ENCODE assay signal across 19 mouse cellular contexts in genomic region chr1:67001367-67001766, GRCm38 (mm10). TPM values are rescaled to one million over a fixed set of nuclear protein-coding genes. Genes with fewer than 3 reads are reported as not detected.
DNase-seq lines count a peak whose midpoint lies in the region; ATAC-seq lines count a peak whose summit lies in the region.
"Had no signal": no experiment of that assay in that cellular context is flagged by ENCODE, and none has a peak within 500 bp of the region (broad histone marks: within the 10 kb centered on the region; RNA-seq: fewer than 3 reads in every experiment).

No protein-coding gene starts in this region.

- H3K4me3 ChIP-seq in intestine, embryonic 16.5 days (ENCODE audit: low read length): no peak overlapping the region
- no peak overlapping the region for H3K4me3 ChIP-seq in intestine, embryonic 15.5 days (replicated peaks)
- no peak overlapping the region for H3K4me3 ChIP-seq in embryonic facial prominence, embryonic 10.5 days
- no peak overlapping the region for H3K4me3 ChIP-seq in forebrain, embryonic 11.5 days (ENCODE audit: low read depth, low read length)
- H3K4me3 ChIP-seq: embryonic facial prominence, embryonic 13.5 days; forebrain, embryonic 13.5 days; gastrocnemius, adult 2 months; heart, embryonic 10.5 days; hindbrain, embryonic 15.5 days had no signal

- no peak overlapping the region for H3K4me2 ChIP-seq in intestine, embryonic 16.5 days (ENCODE audit: low read depth, low read length)
- no peak overlapping the region for H3K4me2 ChIP-seq in intestine, embryonic 15.5 days (replicated peaks)
- no peak overlapping the region for H3K4me2 ChIP-seq in forebrain, embryonic 11.5 days (ENCODE audit: low read depth, low read length, severe bottlenecking)
- H3K4me2 ChIP-seq: embryonic facial prominence, embryonic 13.5 days; forebrain, embryonic 13.5 days; hindbrain, embryonic 15.5 days had no signal

- peaks cover 4% of the 10 kb centered on the region; the same call in 1 of the 2 replicates for H3K36me3 ChIP-seq in intestine, embryonic 16.5 days (ENCODE audit: control insufficient read depth, insufficient read depth, low read length)
- peaks cover 4% of the 10 kb centered on the region; the same call in 1 of the 2 replicates for H3K36me3 ChIP-seq in intestine, embryonic 15.5 days
- H3K36me3 ChIP-seq in embryonic facial prominence, embryonic 10.5 days (replicated peaks): peaks cover 55% of the 10 kb centered on the region
- peaks cover 6% of the 10 kb centered on the region; the same call in 1 of the 2 replicates for H3K36me3 ChIP-seq in forebrain, embryonic 11.5 days (ENCODE audit: control insufficient read depth, insufficient read depth, low read length)

- H3K27me3 ChIP-seq in intestine, embryonic 16.5 days (replicated peaks; ENCODE audit: control insufficient read depth, insufficient read depth, low read length): no peaks in the 10 kb centered on the region
- H3K27me3 ChIP-seq in intestine, embryonic 15.5 days (replicated peaks): no peaks in the 10 kb centered on the region
- H3K27me3 ChIP-seq in embryonic facial prominence, embryonic 10.5 days (replicated peaks; ENCODE audit: low read depth, poor library complexity, severe bottlenecking): no peaks in the 10 kb centered on the region
- H3K27me3 ChIP-seq in forebrain, embryonic 11.5 days (ENCODE audit: control insufficient read depth, insufficient read depth, low read length): no peaks in the 10 kb centered on the region
- H3K27me3 ChIP-seq: embryonic facial prominence, embryonic 13.5 days; forebrain, embryonic 13.5 days; hindbrain, embryonic 15.5 days had no signal

- H3K9me3 ChIP-seq in intestine, embryonic 16.5 days (ENCODE audit: control insufficient read depth, low read length): no peaks in the 10 kb centered on the region
- H3K9me3 ChIP-seq in intestine, embryonic 15.5 days: no peaks in the 10 kb centered on the region
- H3K9me3 ChIP-seq in embryonic facial prominence, embryonic 10.5 days: no peaks in the 10 kb centered on the region
- no peaks in the 10 kb centered on the region for H3K9me3 ChIP-seq in forebrain, embryonic 11.5 days (ENCODE audit: control insufficient read depth, low read length)
- H3K9me3 ChIP-seq: embryonic facial prominence, embryonic 13.5 days; forebrain, embryonic 13.5 days; heart, embryonic 10.5 days; hindbrain, embryonic 15.5 days had no signal

- 74% methylated on average over 1 of the region's 1 CpGs for WGBS in intestine, embryonic 16.5 days
- WGBS in intestine, embryonic 15.5 days: 55% methylated on average over 1 of the region's 1 CpGs
- WGBS in embryonic facial prominence, embryonic 10.5 days: 84% methylated on average over 1 of the region's 1 CpGs
- WGBS in forebrain, embryonic 11.5 days: 89% methylated on average over 1 of the region's 1 CpGs

- H3K4me1 ChIP-seq in intestine, embryonic 16.5 days (ENCODE audit: control insufficient read depth, insufficient read depth, low read length): peaks cover 13% of the 10 kb centered on the region
- no peaks in the 10 kb centered on the region; the same call in none of the 2 replicates for H3K4me1 ChIP-seq in intestine, embryonic 15.5 days (replicated peaks)
- H3K4me1 ChIP-seq in embryonic facial prominence, embryonic 10.5 days: no peaks in the 10 kb centered on the region
- H3K4me1 ChIP-seq in forebrain, embryonic 11.5 days (replicated peaks; ENCODE audit: control insufficient read depth, insufficient read depth, low read length): no peaks in the 10 kb centered on the region
- H3K4me1 ChIP-seq: embryonic facial prominence, embryonic 13.5 days; forebrain, embryonic 13.5 days had no signal

- H3K9ac ChIP-seq in intestine, embryonic 16.5 days (ENCODE audit: low read depth, low read length): no peak overlapping the region
- H3K9ac ChIP-seq in intestine, embryonic 15.5 days: no peak overlapping the region
- no peak overlapping the region for H3K9ac ChIP-seq in forebrain, embryonic 11.5 days (ENCODE audit: low read length)
- H3K9ac ChIP-seq: embryonic facial prominence, embryonic 13.5 days; forebrain, embryonic 13.5 days; hindbrain, embryonic 15.5 days had no signal

- H3K27ac ChIP-seq in intestine, embryonic 16.5 days (ENCODE audit: low read length): 0 out of 2 replicates have a peak overlapping the region, but pooled peaks have one; percentile 12
- H3K27ac ChIP-seq in intestine, embryonic 15.5 days: no peak overlapping the region
- no peak overlapping the region for H3K27ac ChIP-seq in embryonic facial prominence, embryonic 10.5 days (replicated peaks)
- no peak overlapping the region for H3K27ac ChIP-seq in forebrain, embryonic 11.5 days (ENCODE audit: low read depth, low read length)
- H3K27ac ChIP-seq: embryonic facial prominence, embryonic 13.5 days; forebrain, embryonic 13.5 days; gastrocnemius, adult 2 months; hindbrain, embryonic 15.5 days had no signal

- peak; percentile 58 for DNase-seq in A20 (ENCODE audit: low read depth, low spot score)
- no peak for DNase-seq in heart, adult 18-20 months
- no peak for DNase-seq in embryonic facial prominence, embryonic 10.5 days (ENCODE audit: low spot score)
- no peak for DNase-seq in forebrain, embryonic 11.5 days (ENCODE audit: low spot score)
- DNase-seq: adrenal gland, postnatal 10 days; cerebellum, adult 11 months; cerebellum, adult 8-10 months; cerebellum, postnatal 14 days; gastrocnemius, adult 2 months; gastrocnemius, postnatal 25 days; heart, postnatal 10 days had no signal

- no peak for ATAC-seq in intestine, embryonic 16.5 days
- ATAC-seq in intestine, embryonic 15.5 days: no peak
- ATAC-seq in granulocyte monocyte progenitor cell, adult 5-6 weeks (replicated peaks; ENCODE audit: poor library complexity, severe bottlenecking): 0 out of 2 replicates have a peak, but pooled peaks have one; percentile 36
- ATAC-seq in forebrain, embryonic 11.5 days (replicated peaks; ENCODE audit: low FRiP score): no peak
- ATAC-seq: forebrain, embryonic 13.5 days had no signal

RNA-seq across cellular contexts. Expression of gene Lancl1, which starts 37.3 kb away (rescaled TPM):
- 56.5 and 59.8 TPM in 2 replicates for polyA plus RNA-seq in intestine, embryonic 16.5 days (2015; fragmentation: Nextera tagmentation; extraction: Ambion mirVana)
- polyA plus RNA-seq in intestine, embryonic 15.5 days (2015; fragmentation: Nextera tagmentation; extraction: Ambion mirVana): 68.5 and 71.6 TPM in 2 replicates
- 32.9 and 51.0 TPM in 2 replicates for total RNA-seq in granulocyte monocyte progenitor cell, adult 5-6 weeks (2014; fragmentation: Nextera tagmentation)
- 33.8 and 33.9 TPM in 2 replicates for total RNA-seq in granulocyte monocyte progenitor cell, adult 5-6 weeks (2017)
- total RNA-seq in heart, adult 18-20 months (2021): 10 to 100 TPM; 34.3 to 37.1 TPM
- 70.7 and 79.7 TPM in 2 replicates for polyA plus RNA-seq in embryonic facial prominence, embryonic 10.5 days (2016; fragmentation: Nextera tagmentation; extraction: Ambion mirVana)
- 75.4 and 85.7 TPM in 2 replicates for polyA plus RNA-seq in forebrain, embryonic 11.5 days (2014; fragmentation: Nextera tagmentation; extraction: Ambion mirVana)

RNA-seq across cellular contexts. Expression of gene Myl1, which starts 56.2 kb away (rescaled TPM):
- 12.7 TPM in 2 replicates for polyA plus RNA-seq in intestine, embryonic 16.5 days (2015; fragmentation: Nextera tagmentation; extraction: Ambion mirVana)
- polyA plus RNA-seq in intestine, embryonic 15.5 days (2015; fragmentation: Nextera tagmentation; extraction: Ambion mirVana): 9.3 and 18.1 TPM in 2 replicates
- not detected in 2 replicates for total RNA-seq in granulocyte monocyte progenitor cell, adult 5-6 weeks (2014; fragmentation: Nextera tagmentation)
- total RNA-seq in granulocyte monocyte progenitor cell, adult 5-6 weeks (2017): not detected in 2 replicates
- 10 to 100 TPM; 23.8 to 29.1 TPM for total RNA-seq in heart, adult 18-20 months (2021)
- polyA plus RNA-seq in embryonic facial prominence, embryonic 10.5 days (2016; fragmentation: Nextera tagmentation; extraction: Ambion mirVana): 0.54 and 1.3 TPM in 2 replicates
- 0.32 TPM in 1 of 2 replicates, not detected in the other for polyA plus RNA-seq in forebrain, embryonic 11.5 days (2014; fragmentation: Nextera tagmentation; extraction: Ambion mirVana)
- total RNA-seq: ES-E14 had no signal
